Mouse (Mus musculus) bone marrow macrophage, adult 2 months (primary cell): ENCODE data around the gene Ccr10.
"Not testable (repeated sequence)": the region's sequence is repeated elsewhere in the genome, so short reads cannot be mapped to it uniquely, and the experiment has no call there.

ENCODE experiments used
- CTCF ChIP-seq: IDR thresholded peaks from 2 replicates; pipeline ENCODE4 v1.5.1; 2012; ENCODE audit warnings: low read depth, mild to moderate bottlenecking, low read length, moderate library complexity
- POLR2A ChIP-seq: IDR thresholded peaks from 2 replicates; pipeline ENCODE4 v1.6.1; 2012; ENCODE audit warnings: mild to moderate bottlenecking, low read depth, low read length, borderline replicate concordance

DNA sequence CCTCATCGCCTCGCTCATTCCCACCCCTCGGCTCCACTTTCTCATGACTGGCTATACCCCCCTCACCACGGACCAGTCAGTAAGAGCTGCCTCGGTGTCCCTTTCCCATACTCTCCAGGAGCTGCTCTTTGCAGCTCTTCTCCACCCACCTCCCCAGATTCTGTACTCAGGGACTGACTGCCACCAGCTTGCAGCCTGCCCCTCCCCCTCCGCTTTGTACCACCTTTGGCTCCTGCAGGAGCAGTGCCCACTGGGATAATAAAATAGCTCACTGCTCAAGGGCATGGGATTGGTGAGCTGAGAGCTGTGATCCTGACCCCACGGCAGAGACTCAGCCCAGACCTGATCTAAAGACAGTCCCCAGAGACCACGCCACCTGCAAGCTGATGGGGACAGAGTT lies 50.7 kb downstream of the Ccr10 start:
- not testable (repeated sequence) for TF ChIP-seq CTCF, POLR2A
